Mouse (Mus musculus) heart, adult 10 weeks (tissue): ENCODE data around the gene Prkd2. TPM values are rescaled to one million over a fixed set of nuclear protein-coding genes. Genes with fewer than 3 reads are reported as not detected.

Experiments used
- polyA plus RNA-seq: library from polyadenylated mRNA; stranded (reverse); fragments of 350-450 nt; fragmentation: Illumina TruSeq; extraction: RNeasy Lipid Tissue Mini Kit (QIAGEN cat#74804); gene quantifications from one replicate; pipeline ENCODE4 v1.2.3, GENCODE M21; 2014; ENCODE audit warnings: low read depth, low replicate concordance

Prkd2 gene
- 16.4 TPM for polyA plus RNA-seq

DNA sequence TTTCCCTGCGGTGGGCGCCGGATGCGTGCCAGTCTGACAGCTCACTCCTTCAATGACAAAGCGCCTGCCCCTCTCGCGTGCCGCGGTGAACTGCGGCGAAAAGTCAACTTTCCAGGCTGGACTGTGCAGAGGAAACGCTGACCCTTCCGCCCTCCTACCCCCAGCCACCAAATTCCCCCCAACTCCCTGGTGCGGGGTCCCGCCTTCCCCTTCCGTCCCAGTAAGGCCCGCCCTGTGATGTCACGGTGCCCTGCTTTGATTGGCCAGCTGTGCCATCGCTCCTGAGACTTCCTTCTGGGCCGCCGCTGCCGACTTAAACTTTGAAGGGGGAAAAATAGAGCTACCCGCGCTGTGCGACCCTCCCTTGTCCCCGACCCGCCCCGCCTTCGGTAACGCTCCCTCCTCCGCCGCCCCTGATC lies at the start of gene Prkd2:
Gene Prkd2, plus strand, starts transcription at position 258 of the 419 bp plus-strand sequence.

DNA sequence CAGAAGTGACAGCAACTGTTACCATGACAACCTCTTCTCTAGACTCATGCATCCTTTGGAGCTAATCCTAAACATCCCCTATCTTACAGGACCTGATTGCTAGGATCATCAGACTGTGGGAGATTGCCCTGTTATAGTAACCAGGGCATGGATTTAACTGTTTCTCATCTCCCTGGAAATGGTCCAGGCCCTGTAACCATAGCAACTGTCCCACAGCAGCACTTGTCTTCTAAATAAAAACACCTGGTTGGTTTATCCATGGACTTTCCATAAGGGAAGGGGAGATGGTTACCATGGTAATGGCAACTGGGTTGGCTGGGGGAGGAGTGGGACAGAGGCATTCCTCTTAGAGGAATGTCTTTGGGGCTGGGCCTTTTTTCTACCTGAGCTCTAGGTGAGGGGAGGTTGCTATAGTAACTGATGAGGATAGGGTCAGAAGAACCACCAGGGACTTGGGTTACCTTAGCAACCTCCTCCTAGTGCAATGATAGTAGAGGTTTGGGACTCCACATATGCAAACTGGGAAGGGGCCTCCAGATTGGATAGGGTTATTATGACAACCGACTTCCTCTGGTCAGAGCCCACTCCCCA lies 27.3 kb upstream of the Prkd2 start, which contains the start of gene Strn4:
Gene Strn4, plus strand, starts transcription at position 539 of the 591 bp plus-strand sequence.

DNA sequence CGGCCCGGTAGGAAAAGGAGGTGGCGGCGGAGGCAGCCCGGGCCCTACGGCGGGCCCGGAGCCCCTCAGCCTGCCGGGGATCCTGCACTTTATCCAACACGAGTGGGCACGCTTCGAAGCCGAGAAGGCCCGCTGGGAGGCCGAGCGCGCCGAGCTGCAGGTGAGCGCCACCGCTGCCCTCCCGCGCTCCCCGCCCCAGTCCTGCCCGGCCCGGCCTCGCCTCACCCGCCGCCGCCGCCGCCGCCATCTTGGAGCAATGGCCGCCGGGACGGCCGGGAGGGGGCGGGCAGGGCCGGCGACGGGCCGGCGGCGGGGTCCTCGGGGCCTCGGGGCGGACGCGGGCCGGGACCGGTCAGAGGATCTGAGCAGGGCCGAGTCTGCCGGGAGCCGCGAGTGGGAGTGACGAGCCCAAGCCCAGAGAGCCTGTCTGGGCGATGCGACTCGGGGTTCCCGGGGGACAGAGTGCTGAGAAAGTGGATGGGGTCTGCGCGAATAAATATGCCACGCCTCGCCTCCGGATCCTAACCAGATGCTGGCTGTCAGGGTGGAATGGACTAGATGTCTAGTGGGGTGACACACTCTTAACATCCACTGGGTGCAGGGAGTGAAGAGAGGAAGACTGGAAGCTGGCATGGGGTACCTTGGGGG lies 26.1 kb upstream of the Prkd2 start, which contains the start of gene Fkrp:
Gene Fkrp, minus strand, starts transcription at position 258 of the 648 bp plus-strand sequence.

DNA sequence AGATGAGACGGTGACA lies 32.4 kb downstream of the Prkd2 start, which contains the start of gene Dact3:
Gene Dact3, plus strand, starts transcription at position 8 of the 16 bp plus-strand sequence.

DNA sequence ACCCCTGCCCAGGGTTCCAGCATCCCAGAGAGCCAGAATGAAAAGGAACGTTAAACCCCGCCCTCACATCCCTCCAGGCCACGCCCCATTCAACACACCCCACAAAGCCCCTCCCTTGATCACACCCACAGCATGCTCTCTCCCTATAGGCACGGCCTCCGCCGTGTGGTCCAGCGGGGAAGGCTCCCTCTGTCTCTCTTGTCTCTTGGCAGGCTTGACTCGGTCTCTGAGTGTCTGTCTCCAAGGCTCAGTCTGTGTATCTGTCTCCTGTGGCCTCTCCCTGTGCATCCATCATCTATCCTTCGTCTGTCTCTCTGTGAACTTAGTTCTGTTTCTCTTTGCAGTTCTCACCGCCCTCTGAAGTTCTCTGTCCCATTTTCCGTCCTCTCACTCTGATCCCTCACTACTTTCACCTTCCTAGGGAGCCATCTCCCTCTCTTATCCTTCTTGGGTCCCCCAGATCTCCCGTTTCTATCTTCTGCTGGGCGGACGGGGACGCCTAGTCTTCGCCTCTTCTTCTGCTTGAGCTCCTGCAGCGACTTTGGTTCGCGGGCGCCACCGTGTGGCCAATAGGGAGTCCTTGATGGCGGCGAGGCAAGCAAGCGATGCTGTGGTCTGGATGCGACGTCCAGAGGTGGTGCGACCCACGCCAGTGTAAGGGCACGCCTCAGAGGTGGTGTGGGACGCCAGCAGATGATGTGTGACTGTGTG lies 49.1 kb downstream of the Prkd2 start, which contains the start of gene Gng8:
Gene Gng8, plus strand, starts transcription at position 146 of the 711 bp plus-strand sequence.

DNA sequence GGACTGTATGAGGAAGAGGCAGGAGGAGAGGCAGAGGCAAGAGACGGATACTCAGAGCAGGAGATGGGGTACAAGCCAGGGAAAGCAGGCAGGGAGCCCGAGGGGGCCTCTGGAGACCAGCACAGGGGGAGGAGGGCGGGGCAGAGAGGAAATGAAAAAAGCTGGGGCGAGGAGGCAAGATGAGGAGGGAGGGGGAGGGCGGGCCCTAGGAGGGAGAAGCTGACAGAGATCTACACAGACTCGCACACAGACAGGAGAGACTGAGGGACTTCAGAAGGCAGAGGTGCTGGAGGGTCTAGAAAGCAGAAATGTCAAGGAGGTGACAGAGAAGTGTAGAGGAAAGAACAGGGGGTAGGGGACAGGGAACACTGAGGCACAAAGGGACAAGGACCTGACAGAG lies 63.6 kb downstream of the Prkd2 start, which contains the start of gene Ptgir:
Gene Ptgir, plus strand, starts transcription at position 210 of the 400 bp plus-strand sequence.

Other genes with a start within 250 kb of the Prkd2 start
- gene Arhgap35, start 227.9 kb upstream of the Prkd2 start, polyA plus RNA-seq = 23.7 TPM
- not detected for gene Ceacam15, start 167.2 kb upstream of the Prkd2 start, polyA plus RNA-seq
- gene Ceacam9, start 121.0 kb upstream of the Prkd2 start, polyA plus RNA-seq = not detected
- gene Ap2s1, start 104.5 kb upstream of the Prkd2 start, polyA plus RNA-seq = 101 TPM
- gene Slc1a5, start 61.6 kb upstream of the Prkd2 start, polyA plus RNA-seq = 27.6 TPM
- gene Strn4, start 27.0 kb upstream of the Prkd2 start, polyA plus RNA-seq = 57.6 TPM
- 41.3 TPM for gene Fkrp, start 26.2 kb upstream of the Prkd2 start, polyA plus RNA-seq
- 9.5 TPM for gene Dact3, start 32.4 kb downstream of the Prkd2 start, polyA plus RNA-seq
- 3.7 TPM for gene Gng8, start 48.9 kb downstream of the Prkd2 start, polyA plus RNA-seq
- 3.4 TPM for gene Ptgir, start 63.6 kb downstream of the Prkd2 start, polyA plus RNA-seq
- gene Calm3, start 81.2 kb downstream of the Prkd2 start, polyA plus RNA-seq = 115 TPM
- 3.4 TPM for gene Pnmal2, start 101.8 kb downstream of the Prkd2 start, polyA plus RNA-seq
- 0.10 TPM for gene Pnmal1, start 116.8 kb downstream of the Prkd2 start, polyA plus RNA-seq
- gene Gm42372, start 140.2 kb downstream of the Prkd2 start, polyA plus RNA-seq = not detected
- 3.9 TPM for gene Ccdc8, start 149.8 kb downstream of the Prkd2 start, polyA plus RNA-seq
- gene Ppp5c, start 185.0 kb downstream of the Prkd2 start, polyA plus RNA-seq = 78.9 TPM
- gene Hif3a, start 219.5 kb downstream of the Prkd2 start, polyA plus RNA-seq = 0.84 TPM
- gene Psg16, start 231.1 kb downstream of the Prkd2 start, polyA plus RNA-seq = not detected